Mouse (Mus musculus): Measurements from ENCODE around the gene Hist1h2ac. TPM values are rescaled to one million over a fixed set of nuclear protein-coding genes. Genes with fewer than 3 reads are reported as not detected.
"Not testable (repeated sequence)": the region's sequence is repeated elsewhere in the genome, so short reads cannot be mapped to it uniquely, and the experiment has no call there.

Gene Hist1h2ac
- 0.92 TPM for polyA plus RNA-seq (2021)

DNA sequence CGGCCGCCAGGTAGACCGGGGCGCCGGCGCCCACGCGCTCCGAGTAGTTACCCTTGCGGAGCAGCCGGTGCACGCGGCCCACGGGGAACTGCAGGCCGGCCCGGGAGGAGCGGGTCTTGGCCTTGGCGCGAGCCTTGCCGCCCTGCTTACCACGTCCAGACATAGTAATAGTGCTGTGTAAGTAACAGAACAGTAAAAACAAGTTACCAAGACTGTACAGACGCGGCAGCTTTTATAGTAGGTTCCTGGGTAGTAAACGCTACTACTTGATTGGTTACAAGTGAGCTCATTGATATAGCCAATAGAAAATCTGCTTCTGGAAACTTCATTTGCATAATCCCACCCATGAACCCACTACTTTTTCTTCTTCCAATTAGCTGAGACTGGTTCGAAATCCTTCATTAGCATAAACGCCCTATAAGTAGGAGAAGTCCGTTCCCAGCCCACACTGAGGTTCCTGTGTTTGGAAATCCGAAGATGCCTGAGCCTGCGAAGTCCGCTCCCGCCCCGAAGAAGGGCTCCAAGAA is at the start of gene Hist1h2ac, which contains the start of gene Hist1h2bc:
TSS of gene Hist1h2ac (minus strand) at position 194 of the 527 bp plus-strand sequence.
TSS of gene Hist1h2bc (plus strand) at position 445 of the 527 bp plus-strand sequence.
- POLR2A ChIA-PET = interaction anchor here (0.8 to 2.4 kb wide), 7 partner anchors 14 to 107 kb away, joined by 3 to 14 read pairs (median 3); partner anchors contain the start of gene Hist1h4c
- CTCF ChIA-PET = interaction anchor here (1.2 to 2.1 kb wide), 5 partner anchors 13 to 1639 kb away, joined by 3 to 10 read pairs (median 4); no protein-coding TSS in a partner anchor
- peak; percentile 9 for TF ChIP-seq CTCF (IDR thresholded peaks at IDR 0.05)
- in situ Hi-C loops (cut with MboI; ENCODE audit: low pct_unique_long_range_greater_than_20kb) = loop anchor here (5.0 to 10.0 kb wide), 2 partner anchors 49 to 97 kb away; no protein-coding TSS in a partner anchor
- H3K27me3 ChIP-seq = no peaks in the 10 kb centered on the region
- DNase-seq (ENCODE audit: low read depth, low spot score) = peak; percentile 98
- peak; percentile 91 for ATAC-seq

DNA sequence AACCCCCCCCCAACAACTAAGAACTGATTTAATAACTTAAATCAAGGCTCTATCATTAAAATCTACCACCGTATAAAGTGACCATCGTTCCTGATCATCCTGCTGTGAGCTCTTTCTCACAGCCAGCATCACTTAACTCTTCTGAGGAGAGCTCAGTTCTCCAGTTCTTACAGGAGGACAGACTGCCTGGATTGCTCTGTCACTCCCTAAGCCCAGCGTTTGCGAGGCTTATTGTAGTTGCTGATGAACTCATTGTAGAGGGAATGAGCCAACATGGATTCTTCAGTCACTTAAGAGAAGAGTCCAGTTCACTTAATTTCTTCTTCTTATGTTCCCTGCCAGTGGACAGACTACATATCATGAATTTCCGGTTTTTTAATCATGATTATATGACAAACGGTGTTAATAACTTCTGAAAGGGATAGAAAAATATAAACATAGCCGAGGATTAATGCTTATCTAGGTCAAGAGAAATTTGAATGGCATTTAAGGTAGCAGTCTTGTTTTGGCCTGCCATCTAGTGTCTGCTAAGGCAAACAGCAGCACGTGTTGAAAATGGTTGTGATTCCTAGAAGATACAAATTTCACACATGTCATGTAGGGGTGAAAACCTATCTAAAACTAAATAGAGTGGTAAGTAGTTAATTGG is 48.5 kb upstream of the Hist1h2ac start:
- no peak for ATAC-seq
- in situ Hi-C loops (cut with MboI; ENCODE audit: low pct_unique_long_range_greater_than_20kb) = loop anchor here (10.0 to 25.0 kb wide), 2 partner anchors 107 to 295 kb away; partner anchors contain the start of genes Hist1h1e and Hist1h2be
- CTCF ChIA-PET = interaction anchor here (0.9 to 15.1 kb wide), 4 partner anchors 21 to 49 kb away, joined by 3 to 137 read pairs (median 12); partner anchors contain the start of genes Hist1h2ac, Hist1h2bc and Hist1h4c
- DNase-seq (ENCODE audit: low read depth, low spot score) = no peak
- no peaks in the 10 kb centered on the region for H3K27me3 ChIP-seq
- POLR2A ChIA-PET = interaction anchor here (3.5 kb wide), 1 partner anchor 31 kb away, joined by 12 read pairs; no protein-coding TSS in a partner anchor
- peak; percentile 81 for TF ChIP-seq CTCF (IDR thresholded peaks at IDR 0.05)

DNA sequence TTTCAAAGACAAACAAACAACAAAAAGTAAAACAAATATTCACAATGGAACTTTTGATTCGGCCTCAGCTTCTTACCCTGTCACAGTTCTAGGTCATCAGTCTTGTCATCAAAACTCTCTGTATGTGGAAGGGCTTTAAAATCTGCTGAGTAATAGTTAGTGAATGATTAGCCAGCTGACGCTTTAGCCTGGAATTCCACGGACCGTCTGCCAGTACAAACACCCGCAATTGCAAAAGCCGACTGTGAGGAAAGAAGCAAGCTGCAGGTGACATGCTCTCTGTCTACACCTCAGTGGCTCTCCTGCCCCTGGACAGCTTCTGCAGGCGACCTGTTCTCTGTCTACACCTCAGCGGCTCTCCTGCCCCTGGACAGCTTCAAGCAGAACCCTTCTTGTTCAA is 46.7 kb upstream of the Hist1h2ac start:
- ChIA-PET CTCF (interaction anchor here (3.3 to 4.6 kb wide), 2 partner anchors 22 to 29 kb away, joined by 21 to 23 read pairs; no protein-coding TSS in a partner anchor), POLR2A (interaction anchor here (0.6 to 1.2 kb wide), 3 partner anchors 30 to 41 kb away, joined by 3 to 4 read pairs (median 3); no protein-coding TSS in a partner anchor)
- in situ Hi-C loops (cut with MboI; ENCODE audit: low pct_unique_long_range_greater_than_20kb) = loop anchor here (10.0 to 25.0 kb wide), 2 partner anchors 106 to 293 kb away; partner anchors contain the start of genes Hist1h1e and Hist1h2be
- DNase-seq (ENCODE audit: low read depth, low spot score) (peak; percentile 91), ATAC-seq (peak; percentile 82)
- no peak for TF ChIP-seq CTCF (IDR thresholded peaks at IDR 0.05)
- H3K27me3 ChIP-seq = no peaks in the 10 kb centered on the region

DNA sequence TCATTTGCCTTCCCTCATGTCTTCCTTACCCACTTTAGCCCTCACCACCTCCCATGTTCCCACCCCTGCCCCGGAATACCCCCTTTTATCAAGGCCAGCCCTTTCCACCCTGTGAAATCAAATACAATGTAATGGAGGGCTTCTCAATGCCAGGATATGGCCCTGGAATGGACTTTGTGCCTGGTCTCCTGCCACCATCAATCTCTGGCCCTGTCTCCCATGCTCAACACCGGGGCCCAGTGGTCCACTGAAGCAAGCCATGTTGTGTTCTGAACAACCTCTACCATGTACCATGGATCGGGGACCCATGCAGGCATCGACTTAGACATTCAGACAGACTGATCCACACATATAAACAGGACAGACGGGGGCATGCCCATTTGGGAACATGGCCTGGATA is 46.0 kb upstream of the Hist1h2ac start:
- in situ Hi-C loops (cut with MboI; ENCODE audit: low pct_unique_long_range_greater_than_20kb) = loop anchor here (10.0 to 25.0 kb wide), 2 partner anchors 105 to 292 kb away; partner anchors contain the start of genes Hist1h1e and Hist1h2be
- ChIA-PET POLR2A (interaction anchor here (0.7 to 0.8 kb wide), 2 partner anchors 17 to 40 kb away, joined by 3 read pairs; no protein-coding TSS in a partner anchor), CTCF (interaction anchor here (3.3 to 4.6 kb wide), 2 partner anchors 21 to 28 kb away, joined by 21 to 23 read pairs; no protein-coding TSS in a partner anchor)
- ATAC-seq (no peak), DNase-seq (ENCODE audit: low read depth, low spot score) (no peak)
- no peak for TF ChIP-seq CTCF (IDR thresholded peaks at IDR 0.05)
- no peaks in the 10 kb centered on the region for H3K27me3 ChIP-seq

DNA sequence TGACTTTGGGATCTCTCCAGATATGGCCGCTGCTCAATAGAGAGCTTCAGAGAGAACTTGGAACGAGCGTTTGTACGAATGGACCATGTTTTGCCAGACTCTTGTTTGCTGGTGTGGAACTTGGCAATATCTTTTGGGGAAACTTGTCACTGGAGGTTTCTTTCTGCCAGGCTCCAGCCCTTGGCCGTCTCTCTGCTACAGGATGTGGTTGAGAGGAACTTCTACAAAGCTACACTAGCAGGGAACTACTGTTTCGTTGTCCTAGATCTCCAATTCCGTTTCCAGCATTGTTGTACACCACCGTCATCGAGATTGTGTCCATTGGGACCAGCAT is 45.4 kb upstream of the Hist1h2ac start:
- TF ChIP-seq CTCF (IDR thresholded peaks at IDR 0.05) = no peak
- H3K27me3 ChIP-seq = no peaks in the 10 kb centered on the region
- ChIA-PET POLR2A (no interaction called here), CTCF (interaction anchor here (3.3 to 4.6 kb wide), 2 partner anchors 21 to 28 kb away, joined by 21 to 23 read pairs; no protein-coding TSS in a partner anchor)
- in situ Hi-C loops (cut with MboI; ENCODE audit: low pct_unique_long_range_greater_than_20kb) = loop anchor here (25.0 kb wide), 1 partner anchor 292 kb away; no protein-coding TSS in a partner anchor
- DNase-seq (ENCODE audit: low read depth, low spot score) = no peak
- no peak for ATAC-seq

DNA sequence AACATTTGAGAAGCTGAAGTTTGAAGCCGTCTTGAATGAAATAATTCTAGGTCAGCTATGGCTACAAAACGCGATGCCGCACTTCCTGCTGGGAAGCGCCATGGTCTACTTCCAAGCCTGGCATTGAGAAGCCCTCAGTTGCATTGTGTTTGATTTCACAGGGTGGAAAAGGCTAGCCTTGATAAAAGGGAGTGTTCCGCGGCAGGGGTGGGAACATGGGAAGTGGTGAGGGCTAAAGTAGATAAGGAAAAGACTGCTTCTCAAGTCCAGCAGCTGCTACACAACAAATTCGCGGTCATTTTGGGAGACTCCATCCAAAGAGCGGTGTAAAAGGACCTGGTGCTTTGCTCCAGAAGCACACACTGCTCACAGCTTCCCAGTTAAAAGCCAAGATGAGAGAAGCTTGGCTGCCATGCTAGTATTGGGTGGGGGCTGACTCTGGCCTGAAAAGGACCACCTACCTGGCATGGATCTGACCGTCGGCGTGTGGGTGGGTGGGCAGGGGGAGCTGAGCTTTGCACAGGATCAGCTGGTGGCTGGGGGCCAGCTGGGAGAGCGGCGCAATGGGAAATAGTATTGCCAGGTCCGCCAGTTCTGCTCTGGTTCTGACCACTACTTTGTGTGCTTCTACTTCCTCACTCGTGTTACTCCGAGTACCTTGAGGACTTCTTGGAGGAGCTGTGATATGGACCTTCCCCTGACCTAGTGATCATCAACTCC is 44.9 kb upstream of the Hist1h2ac start:
- ATAC-seq (no peak), DNase-seq (ENCODE audit: low read depth, low spot score) (no peak)
- no peaks in the 10 kb centered on the region for H3K27me3 ChIP-seq
- in situ Hi-C loops (cut with MboI; ENCODE audit: low pct_unique_long_range_greater_than_20kb) = loop anchor here (25.0 kb wide), 1 partner anchor 291 kb away; no protein-coding TSS in a partner anchor
- ChIA-PET CTCF (interaction anchor here (3.3 kb wide), 1 partner anchor 27 kb away, joined by 23 read pairs; no protein-coding TSS in a partner anchor), POLR2A (no interaction called here)
- TF ChIP-seq CTCF (IDR thresholded peaks at IDR 0.05) = no peak

DNA sequence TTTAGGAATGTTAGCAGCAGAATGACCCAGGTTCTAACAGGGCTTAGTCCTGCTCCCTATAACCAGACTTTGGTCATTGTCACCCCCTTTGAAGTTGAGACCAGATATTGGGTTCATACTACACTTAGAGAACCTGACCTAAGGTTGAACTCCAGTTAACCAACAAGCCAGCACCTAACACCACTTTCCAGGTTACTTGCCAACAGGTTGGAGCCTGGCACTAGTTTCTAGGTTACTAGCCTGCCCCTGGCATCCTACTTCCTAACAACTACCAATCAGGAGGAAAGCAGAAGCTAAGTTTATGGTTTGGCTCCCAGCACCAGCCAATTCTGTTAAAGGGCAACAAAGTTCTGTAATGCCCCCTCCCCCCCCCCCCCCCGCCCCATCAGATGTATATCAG is 41.5 kb upstream of the Hist1h2ac start:
- POLR2A ChIA-PET = no interaction called here
- in situ Hi-C loops (cut with MboI; ENCODE audit: low pct_unique_long_range_greater_than_20kb) = loop anchor here (25.0 kb wide), 1 partner anchor 288 kb away; no protein-coding TSS in a partner anchor
- CTCF ChIA-PET = interaction anchor here (1.0 kb wide), 1 partner anchor 23 kb away, joined by 3 read pairs; no protein-coding TSS in a partner anchor
- H3K27me3 ChIP-seq = no peaks in the 10 kb centered on the region
- DNase-seq (ENCODE audit: low read depth, low spot score) = no peak
- TF ChIP-seq CTCF (IDR thresholded peaks at IDR 0.05) = no peak
- no peak for ATAC-seq

DNA sequence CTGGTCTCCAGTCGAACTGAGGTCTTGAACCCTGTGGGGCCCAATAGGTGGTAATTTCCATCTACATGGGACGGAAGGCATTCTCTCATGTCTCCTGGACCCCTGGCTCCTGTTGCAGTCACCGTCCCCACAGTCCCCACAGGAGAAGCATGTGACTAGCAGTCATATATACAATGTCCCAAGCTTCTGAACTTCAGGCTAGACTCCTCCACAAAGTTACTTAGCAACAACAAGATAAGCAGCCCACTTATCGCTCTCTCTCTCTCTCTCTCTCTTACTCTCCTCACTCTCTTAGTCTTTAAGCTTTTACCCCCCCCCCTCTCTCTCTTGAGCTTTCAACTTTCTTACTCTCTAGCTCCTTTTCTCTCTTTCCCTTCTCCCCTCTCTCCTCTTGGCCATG is 40.5 kb upstream of the Hist1h2ac start:
- ATAC-seq (no peak), DNase-seq (ENCODE audit: low read depth, low spot score) (no peak)
- no peaks in the 10 kb centered on the region for H3K27me3 ChIP-seq
- POLR2A ChIA-PET = no interaction called here
- TF ChIP-seq CTCF (IDR thresholded peaks at IDR 0.05) = no peak
- CTCF ChIA-PET = interaction anchor here (0.8 to 1.1 kb wide), 2 partner anchors 10 to 12 kb away, joined by 3 read pairs; no protein-coding TSS in a partner anchor
- in situ Hi-C loops (cut with MboI; ENCODE audit: low pct_unique_long_range_greater_than_20kb) = no loop called here

DNA sequence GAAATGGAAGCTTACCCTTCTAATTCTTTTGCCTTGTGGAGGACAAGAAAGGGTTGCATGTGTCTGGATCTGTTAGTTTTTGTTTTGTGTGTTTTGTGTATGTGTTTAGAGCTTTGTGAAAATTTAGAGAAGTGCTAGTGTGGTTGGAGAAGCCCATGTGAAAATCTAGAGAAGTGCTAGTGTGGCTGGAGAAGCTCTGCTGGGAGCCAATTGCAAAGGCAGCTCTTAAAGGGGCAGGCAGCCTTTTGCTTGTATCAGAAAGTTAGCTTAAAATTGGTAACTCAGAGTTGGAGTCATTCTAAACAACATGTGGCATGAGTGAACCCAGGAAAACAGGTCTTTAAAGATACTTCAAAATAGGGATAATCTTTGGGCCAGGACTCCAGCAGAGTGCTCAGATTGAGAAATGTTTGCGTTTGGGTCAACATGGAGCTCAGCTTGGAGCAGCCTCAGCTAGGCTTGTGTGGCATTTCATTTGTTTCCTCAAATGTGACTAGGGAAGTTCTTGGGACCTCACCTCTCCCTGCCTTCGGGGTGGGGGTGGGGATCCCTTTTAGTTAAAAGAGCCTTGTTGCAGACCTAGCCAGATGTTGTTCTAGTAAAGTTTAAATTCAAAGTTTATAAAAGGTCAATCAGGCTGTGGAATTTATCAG is 34.0 kb upstream of the Hist1h2ac start:
- CTCF ChIA-PET = interaction anchor here (1.1 to 1.5 kb wide), 3 partner anchors 8 to 16 kb away, joined by 3 to 4 read pairs (median 4); no protein-coding TSS in a partner anchor
- in situ Hi-C loops (cut with MboI; ENCODE audit: low pct_unique_long_range_greater_than_20kb); DNase-seq (ENCODE audit: low read depth, low spot score); ATAC-seq; H3K27me3 ChIP-seq; POLR2A ChIA-PET: not testable (repeated sequence)

Measured in Patski (cell line).